Mouse (Mus musculus) 416B (cell line): ENCODE measurements at regions not wholly inside any gene's neighbourhood (a gene's known extent, or its start where the extent isn't known, plus 50 kb on each side); places are given as distances from the start of the nearest gene placed in this dataset.

Experiments used
- DNase-seq: peaks from one replicate; pipeline ENCODE4 v3.0.0; 2011; ENCODE audit warnings: low read depth

DNA sequence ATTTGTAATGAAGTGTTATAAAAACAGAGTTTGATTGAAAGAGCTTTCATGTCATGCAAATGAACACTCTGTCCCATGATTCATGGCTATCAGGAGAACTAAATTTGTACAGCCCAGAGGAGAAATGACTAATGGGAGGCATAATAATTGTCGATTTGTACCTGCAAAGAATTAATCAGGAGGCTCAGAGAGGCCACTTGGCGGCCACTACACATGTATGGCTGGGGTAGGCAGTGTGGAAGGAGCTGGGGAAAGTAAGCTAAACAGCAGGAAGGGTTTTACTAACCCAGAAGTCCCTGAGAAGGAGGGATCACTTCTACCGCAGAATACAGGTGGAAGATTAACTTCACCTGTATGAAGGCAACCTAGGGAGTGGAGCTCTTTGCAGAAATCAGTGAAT is 145.9 kb upstream of the Vstm2b start:
- DNase-seq = no peak

DNA sequence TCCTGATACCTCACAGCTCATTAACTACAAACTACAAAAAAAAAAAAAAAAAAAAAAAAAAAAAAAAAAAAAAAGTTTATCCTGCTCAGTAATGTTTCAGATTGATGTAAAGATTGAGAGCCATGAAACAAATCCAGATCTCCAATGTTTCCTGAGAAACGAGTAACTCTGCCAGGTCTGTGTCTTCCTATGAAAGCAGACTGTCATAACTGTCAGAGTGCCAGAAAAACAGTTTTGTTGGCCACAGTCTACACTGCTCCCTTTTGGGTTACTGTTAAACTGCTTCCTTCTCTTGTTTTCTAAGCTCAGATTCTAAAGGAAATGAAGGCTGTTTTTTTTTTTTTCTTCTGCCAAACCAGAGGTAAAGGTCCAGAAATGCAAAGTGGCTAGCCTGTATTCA is 144.6 kb upstream of the Vstm2b start:
- DNase-seq = no peak

DNA sequence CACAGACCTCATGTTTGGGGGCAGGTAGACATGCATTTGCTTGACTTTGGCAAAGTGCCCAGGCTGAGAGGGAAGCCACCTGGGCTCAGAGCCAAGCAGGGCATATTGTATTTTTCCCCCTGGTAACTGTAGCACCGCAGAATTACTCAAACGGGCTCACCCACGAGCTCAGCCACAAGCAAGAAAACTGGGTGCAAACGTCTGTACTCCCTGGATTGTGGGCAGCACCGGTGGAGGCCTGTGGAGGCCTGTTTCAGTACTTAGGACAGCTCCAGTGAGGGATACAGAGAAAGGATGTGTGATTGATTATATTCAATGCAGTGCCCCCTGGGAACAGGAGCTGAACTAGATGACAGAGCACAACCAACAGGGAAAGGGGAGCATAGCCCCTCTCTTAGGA is 135.6 kb upstream of the Vstm2b start:
- DNase-seq = no peak

GRCm38 (mm10) chr7:40766142-40766541 is 132.0 kb upstream of the Vstm2b start:
- DNase-seq = no peak

DNA sequence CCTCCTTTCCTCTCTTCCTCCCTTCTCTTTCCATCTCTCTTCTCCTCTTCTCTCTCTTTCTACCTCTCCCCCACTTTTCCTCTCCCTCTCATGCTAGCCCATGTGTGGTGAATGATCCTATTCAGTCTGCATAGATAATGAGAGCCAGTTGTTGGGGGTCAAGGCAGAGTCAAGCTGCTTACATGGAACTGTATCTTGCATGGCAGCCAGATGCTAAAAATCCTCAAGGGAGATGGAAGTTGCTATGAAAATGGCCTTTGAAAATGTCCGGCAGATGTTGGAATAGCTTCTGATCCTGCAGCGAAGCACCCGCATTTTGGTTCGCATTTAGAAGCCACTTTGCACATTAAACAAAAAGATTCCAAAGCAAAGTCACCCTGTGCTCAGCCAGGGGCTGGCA is 121.9 kb upstream of the Vstm2b start:
- no peak for DNase-seq

GRCm38 (mm10) chr7:40784906-40785305 is 113.2 kb upstream of the Vstm2b start:
- DNase-seq = no peak

- no peak for DNase-seq
These were observed 111.4 kb upstream of the Vstm2b start for GRCm38 (mm10) chr7:40786758-40787157.

DNA sequence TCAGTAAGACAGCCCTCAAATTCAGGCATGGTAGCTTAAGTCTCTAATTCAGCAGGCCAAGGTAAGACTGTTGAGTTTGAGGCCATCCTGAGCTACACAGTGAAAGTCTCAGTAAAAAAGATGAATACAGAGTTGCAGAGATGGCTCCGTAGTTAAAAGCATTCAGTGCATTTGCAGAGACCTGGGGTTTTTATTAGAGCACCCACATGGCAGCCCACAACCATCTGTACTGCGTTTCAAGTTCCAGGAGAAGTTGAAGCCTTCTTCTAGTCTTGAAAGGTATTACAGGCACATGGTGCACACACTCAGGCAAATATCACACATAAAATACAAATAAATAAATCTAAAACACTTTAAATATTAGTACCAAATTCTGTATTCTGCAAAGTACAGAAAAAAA is 109.6 kb upstream of the Vstm2b start:
- no peak for DNase-seq

- DNase-seq = no peak
These were observed 103.5 kb upstream of the Vstm2b start for GRCm38 (mm10) chr7:40794458-40795207.

DNA sequence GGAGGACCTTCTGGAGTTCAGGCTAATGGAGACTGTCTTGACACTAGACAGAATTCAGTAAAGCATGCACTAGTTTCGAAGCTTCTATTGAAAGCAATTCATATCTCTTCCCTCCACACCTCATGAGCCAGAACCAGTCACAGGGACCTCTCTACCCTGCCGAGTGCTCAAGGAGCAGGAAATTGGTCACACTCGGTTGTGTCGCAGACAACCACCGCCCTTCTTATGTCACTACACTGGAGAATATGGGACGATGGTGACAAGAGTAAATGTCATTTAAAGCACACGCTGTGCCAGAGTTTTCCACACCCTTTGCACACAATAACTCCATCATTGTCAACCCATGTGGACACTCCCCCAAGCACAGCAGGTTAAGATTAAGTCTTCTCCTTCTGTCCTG is 98.3 kb upstream of the Vstm2b start:
- no peak for DNase-seq

DNA sequence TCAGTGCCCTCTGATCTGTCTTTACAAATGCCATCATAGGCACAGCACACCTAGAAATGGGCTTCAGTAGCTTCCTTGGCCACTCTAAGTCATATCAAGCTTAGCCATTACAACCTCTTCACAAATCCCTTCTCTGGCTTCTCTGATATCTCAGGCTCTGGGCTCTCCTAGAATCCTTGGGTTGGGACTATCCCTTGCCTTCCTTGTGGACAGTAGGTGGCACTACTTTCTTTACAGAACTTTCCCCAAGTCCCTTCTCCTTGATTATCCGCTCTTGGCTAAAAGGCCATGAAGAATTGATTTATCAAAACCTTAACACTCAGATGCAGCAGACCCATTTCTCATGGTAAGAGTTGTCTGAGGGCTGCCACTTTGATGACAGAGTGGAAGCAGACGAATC is 96.8 kb upstream of the Vstm2b start:
- no peak for DNase-seq

- no peak for DNase-seq
These were observed 92.9 kb upstream of the Vstm2b start for GRCm38 (mm10) chr7:40805211-40805610.

DNA sequence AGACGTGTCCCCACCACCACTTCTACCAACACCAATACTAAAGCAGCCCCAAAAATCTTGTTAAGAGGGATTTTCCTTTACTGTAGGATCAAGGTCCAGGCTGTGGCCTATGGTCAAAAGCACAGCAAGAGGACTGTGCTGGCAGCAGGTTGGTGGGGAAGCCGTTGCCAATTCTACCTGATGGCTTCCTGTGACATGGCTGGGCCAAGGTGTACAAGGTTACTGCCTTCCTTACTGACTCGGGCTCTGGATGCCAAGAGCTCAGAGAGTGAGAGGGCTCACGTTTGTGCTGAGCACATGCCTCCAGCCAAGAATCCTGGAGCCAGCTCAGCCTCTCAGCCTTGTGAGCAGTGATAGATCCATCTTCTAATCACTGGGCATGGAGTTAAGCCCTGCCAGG is 92.3 kb upstream of the Vstm2b start:
- no peak for DNase-seq

DNA sequence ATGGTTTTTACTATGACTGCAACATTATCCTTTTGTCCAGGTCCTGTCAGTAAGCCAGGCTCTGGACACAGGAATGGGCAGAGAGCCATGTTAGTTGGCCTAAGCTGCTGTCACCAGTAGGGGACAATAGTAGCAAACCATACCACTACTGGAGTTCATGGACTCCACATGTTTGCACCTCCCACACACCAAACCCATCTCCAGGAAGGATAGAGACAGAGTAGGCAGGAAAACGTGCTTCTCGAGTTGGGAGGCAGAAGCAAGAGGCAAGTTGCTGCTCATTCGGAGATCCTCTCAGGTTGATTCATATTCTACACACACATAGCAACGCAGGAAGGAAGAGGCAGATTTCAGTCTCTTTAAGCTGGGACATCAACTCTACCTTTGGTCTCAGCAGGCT is 85.2 kb upstream of the Vstm2b start:
- DNase-seq = no peak

GRCm38 (mm10) chr7:40825141-40825742 is 72.9 kb upstream of the Vstm2b start:
- no peak for DNase-seq

DNA sequence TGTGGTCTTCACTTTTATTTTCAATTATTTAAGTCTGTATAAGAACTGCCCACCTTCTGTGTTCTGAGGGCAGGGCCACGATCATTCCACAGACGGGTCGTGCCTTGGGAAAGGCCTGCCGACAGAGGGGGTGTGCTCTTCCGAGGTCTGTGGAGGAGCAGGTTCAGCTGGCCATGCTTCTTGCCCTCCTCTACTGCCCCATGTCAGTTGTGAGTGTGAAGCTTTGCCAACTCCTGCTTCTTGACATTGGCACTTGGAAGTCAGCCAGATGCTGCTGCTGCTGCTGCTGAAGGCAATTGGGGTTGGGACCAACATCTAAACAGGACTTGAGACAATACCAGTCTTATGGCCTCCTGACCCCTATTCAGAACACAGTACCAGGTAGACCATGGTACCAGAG is 68.6 kb upstream of the Vstm2b start:
- DNase-seq = no peak

DNA sequence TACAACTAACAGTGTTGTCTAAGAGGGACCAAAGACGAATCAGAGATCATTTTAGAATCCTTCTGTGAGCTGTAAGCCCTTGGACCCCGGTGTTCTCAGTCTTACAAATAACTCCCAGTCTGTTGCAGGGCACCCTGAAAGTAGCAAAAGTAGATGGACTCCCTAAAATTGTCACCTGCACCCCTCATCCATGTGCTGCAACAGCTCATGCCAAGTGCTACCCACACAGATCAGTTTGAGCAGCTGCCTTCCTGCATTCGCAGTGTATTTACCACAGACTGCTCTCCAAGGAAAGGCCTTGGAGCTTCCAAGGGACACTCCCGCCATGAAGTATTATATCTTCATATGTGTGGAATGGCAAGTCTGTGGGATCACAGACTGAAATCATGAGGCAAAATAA is 66.5 kb upstream of the Vstm2b start:
- no peak for DNase-seq

- DNase-seq = no peak
These were observed 55.7 kb upstream of the Vstm2b start for GRCm38 (mm10) chr7:40842344-40842992.

- DNase-seq = no peak
These were observed 51.6 kb upstream of the Vstm2b start for GRCm38 (mm10) chr7:40846512-40846911.
